Mouse (Mus musculus) left cerebral cortex, postnatal 25 days (tissue): ENCODE results near the gene Ppp1r27. TPM values are rescaled to one million over a fixed set of nuclear protein-coding genes. Genes with fewer than 3 reads are reported as not detected.
"Not testable (repeated sequence)": the region's sequence is repeated elsewhere in the genome, so short reads cannot be mapped to it uniquely, and the experiment has no call there.

Source experiments
- DNase-seq, 2 experiments: peaks; one replicate each; pipeline ENCODE4 v3.0.0; 2022; ENCODE audit warnings: low spot score in 2 of 2, mixed read lengths in 1 of 2
- intact Hi-C: fragments of 180-260 bp; cut with DNase I; formaldehyde crosslinking; loops from one replicate; pipeline ENCODE4 v1.15.1; 2025
- total RNA-seq, 2 experiments: library from RNA; stranded (reverse); gene quantifications; 2 replicates each; pipeline ENCODE4 v1.2.3; 2021

Ppp1r27 gene
- total RNA-seq, 2 experiments from 2014 or later: not detected

DNA sequence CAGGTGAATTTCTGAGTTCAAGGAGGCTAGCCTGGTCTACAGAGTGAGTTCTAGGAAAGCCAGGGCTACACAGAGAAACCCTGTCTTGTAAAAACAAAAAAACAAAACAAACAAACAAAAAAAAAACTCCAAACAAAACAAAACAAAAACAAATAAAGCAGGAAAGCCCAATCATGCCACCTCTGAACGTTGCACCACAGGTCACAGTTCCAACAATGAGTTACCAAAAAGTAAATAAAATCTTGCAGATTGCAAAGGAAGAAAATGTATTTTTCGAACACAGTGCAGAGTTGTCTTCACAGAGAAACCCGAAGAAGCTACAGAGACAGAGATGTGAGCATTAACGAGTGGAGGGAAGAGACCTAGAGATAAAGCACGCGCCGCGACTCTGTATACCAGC, 28.4 kb downstream of the Ppp1r27 start:
- intact Hi-C loops: no loop called here

GRCm38 (mm10) chr11:120520967-120521540, 29.9 kb downstream of the Ppp1r27 start:
- no peak for DNase-seq

More for the DNA sequence above, 28.4 kb downstream of the Ppp1r27 start:
- DNase-seq: no peak

DNA sequence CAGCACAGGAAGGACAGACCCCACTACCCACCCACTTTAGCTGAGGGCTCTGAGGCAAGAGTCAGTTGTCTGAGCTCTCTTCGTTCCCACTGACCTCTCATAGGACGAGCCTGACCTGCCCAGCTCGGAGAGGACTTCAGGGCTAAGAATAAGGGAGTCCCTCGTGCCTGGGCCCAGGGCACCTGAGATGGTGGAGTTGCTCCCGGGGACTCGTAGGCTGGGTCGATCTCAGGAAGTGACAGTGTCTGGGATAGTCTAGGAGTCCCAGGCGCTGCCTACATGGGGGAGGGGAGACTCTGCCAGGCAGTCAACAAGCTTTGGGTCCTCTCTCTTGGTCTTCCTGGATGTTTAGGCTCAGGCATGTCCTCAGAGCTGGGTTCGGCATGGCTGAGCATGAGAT, 30.4 kb downstream of the Ppp1r27 start:
- no peak for DNase-seq
- intact Hi-C loops: no loop called here

More at GRCm38 (mm10) chr11:120520967-120521540, 29.9 kb downstream of the Ppp1r27 start:
- intact Hi-C loops: no loop called here

DNA sequence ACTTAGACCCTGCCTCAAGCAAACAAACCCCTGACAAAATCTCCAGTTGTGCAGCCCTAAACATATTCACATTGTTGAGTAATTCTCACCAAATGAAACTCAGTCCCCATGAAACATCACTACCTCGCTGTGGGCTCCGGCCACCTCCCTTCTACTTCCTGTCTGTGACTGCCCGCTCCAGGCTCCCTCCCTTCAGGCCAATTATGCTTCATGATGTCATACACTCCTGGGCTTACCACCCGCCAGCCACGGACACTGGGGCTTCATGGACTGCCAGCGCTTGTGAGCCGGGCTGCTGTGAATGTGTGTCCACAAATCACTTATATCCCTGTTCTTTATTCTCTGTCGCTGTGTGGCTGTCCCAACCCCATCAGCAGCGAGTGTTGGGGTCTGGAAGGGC, 31.2 kb downstream of the Ppp1r27 start:
- no peak for DNase-seq
- intact Hi-C loops: loop anchor here (2.0 kb wide), 3 partner anchors 45 to 61 kb away; partner anchors contain the start of genes Arhgdia and P4hb

GRCm38 (mm10) chr11:120518558-120518957, 32.4 kb downstream of the Ppp1r27 start:
- intact Hi-C loops: loop anchor here (2.0 kb wide), 3 partner anchors 46 to 62 kb away; partner anchors contain the start of genes Arhgdia and P4hb
- no peak for DNase-seq

GRCm38 (mm10) chr11:120518027-120518426, 32.9 kb downstream of the Ppp1r27 start:
- DNase-seq: peak; percentile 82 to 97
- intact Hi-C loops: loop anchor here (2.0 kb wide), 3 partner anchors 47 to 63 kb away; partner anchors contain the start of genes Arhgdia and P4hb

DNA sequence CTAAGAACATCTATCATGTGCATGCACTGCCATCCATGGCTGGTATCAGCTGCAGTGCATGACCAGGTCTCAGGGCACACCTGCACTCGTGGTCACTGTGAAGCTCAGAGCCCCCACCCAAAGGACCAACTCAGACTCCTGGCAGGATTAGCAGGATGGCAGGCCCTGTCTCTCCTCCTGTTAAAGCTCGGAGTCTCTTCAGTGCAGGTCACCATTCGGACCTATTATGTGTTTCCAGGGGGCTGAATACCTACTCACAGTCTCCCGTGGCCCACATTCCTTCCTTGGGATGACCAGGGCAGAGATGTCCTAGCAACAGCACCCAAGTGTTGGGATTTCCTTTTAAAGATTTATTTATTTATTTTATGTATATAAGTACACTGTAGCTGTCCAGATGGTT, 33.8 kb downstream of the Ppp1r27 start:
- intact Hi-C loops: no loop called here
- DNase-seq: no peak

- DNase-seq: peak; percentile 83
- intact Hi-C loops: no loop called here
Measured at GRCm38 (mm10) chr11:120515611-120516010, 35.3 kb downstream of the Ppp1r27 start.

GRCm38 (mm10) chr11:120514262-120514661, 36.7 kb downstream of the Ppp1r27 start:
- intact Hi-C loops: not testable (repeated sequence)

GRCm38 (mm10) chr11:120512790-120513453, 38.0 kb downstream of the Ppp1r27 start:
- intact Hi-C loops: no loop called here
- no peak for DNase-seq

More at GRCm38 (mm10) chr11:120514262-120514661, 36.7 kb downstream of the Ppp1r27 start:
- DNase-seq: not testable (repeated sequence)

GRCm38 (mm10) chr11:120510375-120511030, 40.4 kb downstream of the Ppp1r27 start:
- intact Hi-C loops: no loop called here
- no peak for DNase-seq

DNA sequence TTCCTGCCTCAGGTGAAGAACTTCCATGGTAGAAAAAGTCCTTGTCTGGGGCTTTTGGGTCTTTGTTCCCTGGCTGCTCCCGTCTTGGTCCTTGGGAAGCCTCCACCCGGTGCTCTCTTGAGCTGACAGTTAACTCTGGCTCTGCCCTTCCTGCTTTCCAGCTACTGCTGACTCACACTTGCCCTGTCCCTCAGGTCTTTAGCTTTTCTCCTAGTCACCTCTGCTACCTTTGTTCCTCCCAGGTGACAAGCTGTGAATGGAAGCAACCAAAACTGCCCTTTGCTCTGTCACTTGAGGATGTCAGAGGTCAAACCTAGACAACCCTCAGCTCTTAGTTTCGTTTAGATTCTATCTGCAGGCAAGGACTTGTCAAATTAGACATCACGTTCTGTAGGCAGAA, 41.0 kb downstream of the Ppp1r27 start:
- no peak for DNase-seq
- intact Hi-C loops: no loop called here

DNA sequence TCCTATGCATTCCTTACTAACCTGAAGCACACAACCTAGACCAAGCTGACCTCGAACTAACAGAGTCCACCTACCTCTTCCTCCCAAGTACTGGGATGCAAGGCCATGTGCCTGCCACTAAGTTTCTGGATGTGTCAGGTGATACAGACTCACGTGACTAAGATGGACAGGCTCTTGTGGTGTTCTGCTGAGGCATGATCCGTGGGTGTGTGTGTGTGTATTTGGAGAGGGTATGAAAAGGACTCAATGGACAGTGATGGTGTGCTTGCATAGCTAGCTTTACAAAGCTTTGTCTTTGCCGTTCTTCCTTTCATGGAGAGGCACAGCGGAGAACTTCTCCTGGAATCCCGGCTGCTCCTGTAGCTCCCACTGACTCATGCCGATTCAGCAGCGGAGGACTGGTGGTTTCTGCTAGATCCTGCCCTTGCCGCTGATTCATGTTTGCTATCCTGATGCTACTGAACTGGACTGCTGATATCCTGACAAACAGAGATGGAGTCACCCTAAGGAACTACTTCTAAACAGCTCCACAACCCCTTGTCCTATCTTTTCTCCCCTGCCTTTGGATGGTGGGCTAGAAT, 42.6 kb downstream of the Ppp1r27 start:
- intact Hi-C loops: no loop called here
- peak in 1 of 2 experiments; percentile 22 for DNase-seq

DNA sequence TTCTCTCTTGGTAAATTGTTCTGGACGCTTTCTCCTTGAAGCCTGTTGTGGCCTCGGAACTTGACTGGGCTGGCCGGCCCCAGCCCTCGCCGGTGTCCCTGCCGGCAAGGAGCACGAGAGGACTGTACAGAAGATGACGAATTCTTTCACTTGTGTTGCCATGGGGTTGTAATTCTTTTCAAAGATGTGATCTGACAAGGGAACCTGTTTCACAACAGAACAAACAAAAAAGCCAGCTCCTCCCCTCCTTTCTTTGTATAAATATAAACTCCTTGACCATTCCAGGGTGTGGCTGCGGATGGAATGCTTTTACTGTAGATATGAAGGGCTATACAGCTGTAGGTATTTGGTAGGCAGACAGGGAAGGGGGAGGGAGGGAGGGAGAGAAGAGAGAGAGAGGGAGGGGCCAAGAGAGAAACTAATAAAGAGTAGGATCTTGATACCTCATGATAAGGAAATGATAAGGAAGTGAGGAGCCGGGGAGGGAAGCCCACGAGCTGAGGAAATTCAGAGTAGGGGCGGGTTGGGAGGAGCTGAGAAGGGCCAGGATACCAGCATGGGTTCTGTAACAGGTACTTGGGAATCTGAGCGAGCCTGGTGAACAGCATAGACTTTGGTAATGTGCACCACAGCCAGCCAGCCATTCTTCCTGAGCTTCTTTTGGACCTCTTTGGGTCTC, 43.2 kb downstream of the Ppp1r27 start:
- intact Hi-C loops: no loop called here
- no peak for DNase-seq

- intact Hi-C loops: no loop called here
- no peak for DNase-seq
Measured at GRCm38 (mm10) chr11:120506899-120507298, 44.0 kb downstream of the Ppp1r27 start.

DNA sequence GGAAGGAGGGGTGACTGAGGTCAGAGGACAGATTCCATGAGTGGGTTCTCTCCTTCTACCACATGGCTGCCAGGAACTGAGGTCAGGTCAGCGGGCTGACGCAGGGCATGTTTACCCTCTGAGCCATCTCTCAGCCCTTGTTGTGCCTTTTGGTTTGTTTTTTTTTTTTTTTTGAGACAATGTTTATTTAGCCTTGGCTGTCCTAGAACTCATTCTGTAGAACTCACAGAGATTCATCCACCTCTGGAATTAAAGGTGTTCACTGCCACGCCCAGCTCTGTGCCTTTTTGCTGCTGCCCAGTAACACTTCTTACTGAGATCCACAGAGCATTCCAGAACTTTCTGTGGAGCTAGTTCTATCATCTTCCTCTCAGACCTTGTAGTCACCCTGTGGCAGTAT, 45.3 kb downstream of the Ppp1r27 start:
- no peak for DNase-seq
- intact Hi-C loops: no loop called here

GRCm38 (mm10) chr11:120501701-120502100, 49.2 kb downstream of the Ppp1r27 start:
- DNase-seq: no peak
- intact Hi-C loops: no loop called here

- no peak for DNase-seq
- intact Hi-C loops: no loop called here
Measured at GRCm38 (mm10) chr11:120501018-120501417, 49.9 kb downstream of the Ppp1r27 start.

GRCm38 (mm10) chr11:120500357-120500756, 50.6 kb downstream of the Ppp1r27 start:
- intact Hi-C loops: no loop called here
- DNase-seq: no peak
